8 mouse cellular contexts compared by ENCODE assay signal in the genomic region with DNA sequence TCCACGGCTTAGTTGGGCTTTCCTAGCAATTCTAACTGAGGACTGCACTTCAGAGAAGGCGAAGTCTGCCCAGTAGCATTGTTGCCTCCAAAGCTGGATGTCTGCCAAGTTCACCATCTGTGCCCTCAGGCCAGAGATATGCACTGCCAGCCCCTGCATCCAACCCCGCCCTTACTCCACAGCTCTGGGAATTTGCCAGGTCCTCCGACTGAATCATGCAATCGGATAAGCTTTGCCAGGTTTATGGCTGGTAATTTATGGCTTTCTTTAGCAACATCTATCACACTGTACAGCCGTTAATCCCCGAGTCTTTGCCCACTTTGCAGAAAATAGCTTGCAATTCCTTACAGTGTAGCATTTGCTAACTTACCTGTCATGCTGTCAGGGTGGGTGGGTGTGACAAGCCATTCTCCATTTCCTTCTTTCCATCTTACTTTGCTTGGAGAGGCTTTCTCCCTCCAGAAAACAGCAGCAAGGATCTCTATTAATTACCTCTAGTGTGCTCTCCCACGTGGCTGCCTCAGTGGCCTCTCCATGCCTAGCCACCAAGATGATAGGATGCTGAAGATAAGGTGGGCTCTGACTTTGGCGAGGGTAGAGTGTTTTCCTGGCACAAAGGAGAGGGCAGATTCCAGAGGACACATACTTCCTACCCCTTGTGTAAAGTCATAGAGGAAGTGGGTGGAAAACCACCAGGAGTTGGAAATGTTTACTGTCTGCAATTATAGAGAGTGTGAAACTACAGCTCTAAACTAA.
DNase-seq lines count a peak whose midpoint lies in the region; ATAC-seq lines count a peak whose summit lies in the region.

No protein-coding gene starts in this region.

- no peak overlapping the region for H3K4me2 ChIP-seq in intestine, embryonic 14.5 days (ENCODE audit: low read length)

- H3K4me1 ChIP-seq in intestine, embryonic 14.5 days (replicated peaks; ENCODE audit: control insufficient read depth, insufficient read depth, low read length), result 0 out of 2 replicates have a peak, but pooled peaks cover 7% of the 10 kb centered on the region

- no peaks in the 10 kb centered on the region for H3K36me3 ChIP-seq in intestine, embryonic 14.5 days (ENCODE audit: control insufficient read depth, insufficient read depth, low read length)

- intact Hi-C loops in heart, postnatal 25 days (cut with DNase I), result no loop called here
- intact Hi-C loops in left cerebral cortex, postnatal 36 days (cut with DNase I), result no loop called here

- H3K4me3 ChIP-seq in intestine, embryonic 14.5 days (ENCODE audit: low read depth, low read length), result no peak overlapping the region

- WGBS in intestine, embryonic 14.5 days, result 18% methylated on average over 9 of the region's 9 CpGs

- H3K27ac ChIP-seq in intestine, embryonic 14.5 days (ENCODE audit: low read depth), result no peak overlapping the region

- DNase-seq in heart, adult 18-20 months, result peak; percentile 62
- DNase-seq in heart, postnatal 25 days (ENCODE audit: low spot score), result no peak
- peak; percentile 41 to 62 for DNase-seq in frontal cortex, postnatal 10 days (ENCODE audit: low spot score in 2 of 2)
- peak; percentile 66 for DNase-seq in intestine, embryonic 14.5 days (ENCODE audit: low spot score)
- peak; percentile 39 to 46 for DNase-seq in left cerebral cortex, postnatal 36 days (ENCODE audit: low spot score in 2 of 2)
- peak; percentile 78 for DNase-seq in ovary, adult 18-20 months (ENCODE audit: low spot score)

- H3K9me3 ChIP-seq in intestine, embryonic 14.5 days (ENCODE audit: control insufficient read depth, low read length), result no peaks in the 10 kb centered on the region

- ATAC-seq in cerebellum, adult (ENCODE audit: insufficient number of reproducible peaks, low FRiP score, low TSS enrichment), result peak; percentile 95
- peak; percentile 91 for ATAC-seq in intestine, embryonic 14.5 days (replicated peaks; ENCODE audit: low FRiP score, low TSS enrichment, low read depth)
- no peak for ATAC-seq in monocyte, adult 5-6 weeks (replicated peaks; ENCODE audit: insufficient number of reproducible peaks, low FRiP score, low TSS enrichment, poor library complexity, severe bottlenecking)

- H3K9ac ChIP-seq in intestine, embryonic 14.5 days (ENCODE audit: low read length), result no peak overlapping the region

- H3K27me3 ChIP-seq in intestine, embryonic 14.5 days (replicated peaks; ENCODE audit: control insufficient read depth, insufficient read depth, low read length), result 0 out of 2 replicates have a peak, but pooled peaks cover 3% of the 10 kb centered on the region
